Mouse (Mus musculus) midbrain, embryonic 16.5 days (tissue): ENCODE results near the gene Plekha6. TPM values are rescaled to one million over a fixed set of nuclear protein-coding genes. Genes with fewer than 3 reads are reported as not detected.
A peak's percentile ranks its signal among the peaks of the same experiment; 100 is the strongest.

Experiments used
- ATAC-seq: fragments of 200-750 bp; cut with Nextera tagmentation; 2 replicates; pipeline ENCODE4 v1.8.0; 2017; ENCODE audit warnings: moderate TSS enrichment
- H3K27ac ChIP-seq: fragments of 300-500 bp; sonication (generic); 2 replicates; pipeline ENCODE4 v1.5.1; 2014; ENCODE audit warnings: mild to moderate bottlenecking, low read length, mixed read lengths
- H3K27me3 ChIP-seq: fragments of 300-500 bp; sonication (generic); 2 replicates; pipeline ENCODE4 v1.6.1; 2014; ENCODE audit warnings: low read depth, low read length, mixed read lengths; ENCODE audit not compliant: control insufficient read depth, insufficient read depth
- H3K36me3 ChIP-seq: fragments of 300-500 bp; sonication (generic); 2 replicates; pipeline ENCODE4 v1.6.1; 2014; ENCODE audit warnings: mild to moderate bottlenecking, low read length, moderate library complexity, mixed read lengths; ENCODE audit not compliant: control insufficient read depth, insufficient read depth
- H3K4me1 ChIP-seq: fragments of 300-500 bp; sonication (generic); 2 replicates; pipeline ENCODE4 v1.6.1; 2014; ENCODE audit warnings: mild to moderate bottlenecking, low read length, mixed read lengths; ENCODE audit not compliant: control insufficient read depth, insufficient read depth
- H3K4me2 ChIP-seq: fragments of 300-500 bp; sonication (generic); 2 replicates; pipeline ENCODE4 v1.6.1; 2014; ENCODE audit warnings: mild to moderate bottlenecking, low read length, mixed read lengths
- H3K4me3 ChIP-seq: fragments of 300-500 bp; sonication (generic); 2 replicates; pipeline ENCODE4 v1.5.1; 2014; ENCODE audit warnings: low read depth, mild to moderate bottlenecking, low read length, moderate library complexity, mixed read lengths
- H3K9ac ChIP-seq: fragments of 300-500 bp; sonication (generic); 2 replicates; pipeline ENCODE4 v1.6.1; 2014; ENCODE audit warnings: low read depth, low read length, mixed read lengths
- H3K9me3 ChIP-seq: fragments of 300-500 bp; sonication (generic); replicated peaks from 2 replicates; pipeline ENCODE4 v1.6.1; 2014; ENCODE audit warnings: mild to moderate bottlenecking, low read length, mixed read lengths; ENCODE audit not compliant: control insufficient read depth, poor library complexity, severe bottlenecking
- WGBS: fragments of 180-500 bp; shearing (Covaris S2); extraction: QIAGEN DNeasy Blood & Tissue Kit; methylation state at CpG from one replicate; pipeline ENCODE4 v1.1.7; 2014; 5-methylcytosine and 5-hydroxymethylcytosine counted together
- polyA plus RNA-seq: library from polyadenylated mRNA; unstranded; fragments of >200 nt; fragmentation: Nextera tagmentation; extraction: Ambion mirVana; gene quantifications from 2 replicates; pipeline ENCODE4 v1.2.1, GENCODE M21; 2015

The Plekha6 gene
- polyA plus RNA-seq, 1 experiment from 2014 or later: 17.3 TPM

DNA sequence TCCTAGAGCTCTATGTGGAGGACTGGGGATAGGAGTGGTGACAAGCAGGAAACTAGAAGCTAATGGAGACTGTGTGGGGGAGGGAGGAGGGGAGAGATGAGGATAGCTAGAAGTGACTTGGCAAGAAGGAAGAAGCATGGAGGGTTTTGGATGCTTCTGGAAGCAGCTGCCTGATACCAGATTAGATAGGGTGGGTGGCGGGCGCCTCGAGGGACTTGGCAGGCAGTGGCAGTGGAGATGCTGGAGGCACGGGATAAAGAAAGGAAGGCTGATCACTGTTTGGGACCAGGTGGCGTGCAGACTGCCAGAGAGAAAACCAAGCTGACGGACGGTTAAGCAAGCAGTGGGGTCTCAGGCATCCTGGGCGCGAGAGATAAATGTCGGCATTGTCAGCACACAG, 147.9 kb downstream of the Plekha6 start:
- peak overlapping the region; percentile 36; the same call in 1 of the 2 replicates for H3K9ac ChIP-seq
- H3K9me3 ChIP-seq: no peaks in the 10 kb centered on the region
- H3K4me3 ChIP-seq: no peak overlapping the region
- H3K27me3 ChIP-seq: no peaks in the 10 kb centered on the region
- no peaks in the 10 kb centered on the region for H3K36me3 ChIP-seq
- peak; percentile 44; the same call in 1 of the 2 replicates for ATAC-seq
- 0 out of 2 replicates have a peak overlapping the region, but pooled peaks have one; percentile 23 for H3K4me2 ChIP-seq
- H3K4me1 ChIP-seq: peaks cover 6% of the 10 kb centered on the region
- H3K27ac ChIP-seq: 0 out of 2 replicates have a peak overlapping the region, but pooled peaks have one; percentile 11
- 13% methylated on average over 10 of the region's 10 CpGs for WGBS

GRCm38 (mm10) chr1:133314364-133314763, 150.4 kb downstream of the Plekha6 start:
- WGBS: 32% methylated on average over 8 of the region's 8 CpGs
- peaks cover 3% of the 10 kb centered on the region for H3K4me1 ChIP-seq
- ATAC-seq: no peak
- H3K4me2 ChIP-seq: no peak overlapping the region
- H3K9me3 ChIP-seq: no peaks in the 10 kb centered on the region
- no peak overlapping the region for H3K27ac ChIP-seq
- no peak overlapping the region for H3K4me3 ChIP-seq
- no peaks in the 10 kb centered on the region for H3K27me3 ChIP-seq
- H3K9ac ChIP-seq: no peak overlapping the region
- no peaks in the 10 kb centered on the region for H3K36me3 ChIP-seq

- Histone ChIP-seq H3K9ac (no peak overlapping the region), H3K9me3 (no peaks in the 10 kb centered on the region), H3K4me2 (no peak overlapping the region), H3K36me3 (no peaks in the 10 kb centered on the region), H3K27ac (no peak overlapping the region), H3K27me3 (no peaks in the 10 kb centered on the region), H3K4me1 (peaks cover 3% of the 10 kb centered on the region), H3K4me3 (no peak overlapping the region)
- ATAC-seq: no peak
- 87% methylated on average over 6 of the region's 6 CpGs for WGBS
Measured at GRCm38 (mm10) chr1:133315775-133316174, 151.8 kb downstream of the Plekha6 start.

- 86% methylated on average over 4 of the region's 4 CpGs for WGBS
- Histone ChIP-seq H3K4me1 (peaks cover 3% of the 10 kb centered on the region), H3K27ac (no peak overlapping the region), H3K9me3 (no peaks in the 10 kb centered on the region), H3K4me3 (no peak overlapping the region), H3K27me3 (no peaks in the 10 kb centered on the region), H3K4me2 (no peak overlapping the region), H3K36me3 (no peaks in the 10 kb centered on the region), H3K9ac (no peak overlapping the region)
- ATAC-seq: no peak
Measured at GRCm38 (mm10) chr1:133316577-133316976, 152.6 kb downstream of the Plekha6 start.

DNA sequence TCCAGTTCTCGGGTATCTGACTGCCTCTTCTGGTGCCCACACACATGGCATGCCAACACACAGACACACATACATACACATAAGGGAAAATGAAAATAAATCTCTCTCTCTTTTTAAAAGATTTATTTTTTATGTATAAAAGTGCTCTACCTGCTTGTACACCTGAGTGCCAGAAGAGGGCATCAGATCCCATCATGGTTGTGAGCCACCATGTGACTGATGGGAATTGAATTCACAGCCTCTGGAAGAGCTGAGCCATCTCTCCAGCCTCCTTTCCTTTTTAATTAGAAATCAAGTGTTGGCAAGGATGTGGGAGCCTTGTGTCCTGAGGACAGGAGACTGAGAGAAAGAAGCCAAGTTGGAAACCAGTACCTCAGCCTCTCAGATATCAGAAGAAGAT, 153.1 kb downstream of the Plekha6 start:
- no peaks in the 10 kb centered on the region for H3K9me3 ChIP-seq
- H3K27me3 ChIP-seq: no peaks in the 10 kb centered on the region
- peaks cover 3% of the 10 kb centered on the region for H3K4me1 ChIP-seq
- H3K27ac ChIP-seq: no peak overlapping the region
- H3K9ac ChIP-seq: no peak overlapping the region
- 72% methylated on average over 1 of the region's 1 CpGs for WGBS
- H3K4me3 ChIP-seq: no peak overlapping the region
- no peaks in the 10 kb centered on the region for H3K36me3 ChIP-seq
- no peak overlapping the region for H3K4me2 ChIP-seq
- no peak for ATAC-seq

- ATAC-seq: no peak
- no peak within 1 kb of the TSS for H3K4me3 ChIP-seq
- H3K27me3 ChIP-seq: no peaks in the 10 kb centered on the region
- no peak within 1 kb of the TSS for H3K4me2 ChIP-seq
- 77% methylated on average over 13 of the region's 13 CpGs for WGBS
- no peaks in the 10 kb centered on the region for H3K4me1 ChIP-seq
- no peak within 1 kb of the TSS for H3K27ac ChIP-seq
- H3K36me3 ChIP-seq: no peaks in the 10 kb centered on the region
- no peaks in the 10 kb centered on the region for H3K9me3 ChIP-seq
- H3K9ac ChIP-seq: no peak within 1 kb of the TSS
Measured at GRCm38 (mm10) chr1:133321267-133321925, 157.4 kb downstream of the Plekha6 start, which contains the start of gene Kiss1. Gene Kiss1, plus strand, starts transcription at chr1:133321875.

- no peaks in the 10 kb centered on the region for H3K36me3 ChIP-seq
- no peak overlapping the region for H3K9ac ChIP-seq
- no peak overlapping the region for H3K4me2 ChIP-seq
- 52% methylated on average over 5 of the region's 5 CpGs for WGBS
- H3K4me3 ChIP-seq: no peak overlapping the region
- no peak for ATAC-seq
- no peak overlapping the region for H3K27ac ChIP-seq
- no peaks in the 10 kb centered on the region for H3K9me3 ChIP-seq
- peaks cover 1% of the 10 kb centered on the region; the same call in 1 of the 2 replicates for H3K4me1 ChIP-seq
- H3K27me3 ChIP-seq: no peaks in the 10 kb centered on the region
Measured at GRCm38 (mm10) chr1:133323333-133323732, 159.3 kb downstream of the Plekha6 start.

DNA sequence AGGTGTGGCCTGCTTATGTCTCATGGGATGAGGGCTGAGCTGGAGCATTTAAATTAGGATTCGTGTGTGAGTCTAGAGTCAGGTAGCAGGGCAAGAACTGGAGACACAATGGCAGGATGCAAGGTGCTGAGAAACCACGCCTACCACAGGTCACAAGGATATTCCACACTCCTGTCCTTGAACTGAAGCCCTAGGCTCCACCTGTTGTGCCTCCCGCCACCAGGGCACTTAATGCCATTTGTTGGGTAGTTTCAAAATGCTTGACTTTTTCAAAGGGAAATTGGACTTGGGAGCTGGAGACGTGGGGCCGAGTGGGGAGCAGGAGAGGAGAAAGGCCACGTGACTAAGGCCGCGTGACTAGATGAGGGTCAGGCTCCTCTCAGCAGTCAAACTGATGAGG, 161.9 kb downstream of the Plekha6 start:
- peaks cover 16% of the 10 kb centered on the region for H3K4me1 ChIP-seq
- no peak overlapping the region for H3K4me3 ChIP-seq
- H3K36me3 ChIP-seq: no peaks in the 10 kb centered on the region
- no peak overlapping the region for H3K9ac ChIP-seq
- H3K9me3 ChIP-seq: no peaks in the 10 kb centered on the region
- no peak overlapping the region for H3K4me2 ChIP-seq
- H3K27ac ChIP-seq: no peak overlapping the region
- no peaks in the 10 kb centered on the region for H3K27me3 ChIP-seq
- no peak for ATAC-seq
- 86% methylated on average over 8 of the region's 8 CpGs for WGBS

DNA sequence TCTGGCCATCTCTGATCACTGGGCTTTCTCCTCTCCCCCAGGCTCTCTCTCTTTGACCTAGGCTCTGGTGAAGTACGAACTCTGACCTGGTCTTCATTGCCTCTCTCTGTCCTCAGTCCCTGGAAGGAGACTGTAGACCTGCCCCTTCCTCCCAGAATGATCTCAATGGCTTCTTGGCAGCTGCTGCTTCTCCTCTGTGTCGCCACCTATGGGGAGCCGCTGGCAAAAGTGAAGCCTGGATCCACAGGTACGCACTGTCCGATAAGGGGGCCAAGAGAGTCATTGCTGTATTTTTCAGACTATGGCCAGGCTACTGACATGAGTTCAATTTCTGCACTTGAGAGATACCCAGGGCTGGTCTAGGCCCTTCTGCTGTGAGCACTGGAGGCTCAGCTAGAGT, 163.1 kb downstream of the Plekha6 start:
- no peak for ATAC-seq
- Histone ChIP-seq H3K4me1 (peaks cover 21% of the 10 kb centered on the region), H3K27me3 (no peaks in the 10 kb centered on the region), H3K9me3 (no peaks in the 10 kb centered on the region), H3K4me2 (no peak overlapping the region), H3K4me3 (no peak overlapping the region), H3K9ac (no peak overlapping the region), H3K36me3 (no peaks in the 10 kb centered on the region), H3K27ac (no peak overlapping the region)
- WGBS: 61% methylated on average over 5 of the region's 5 CpGs
